Mouse (Mus musculus): ENCODE data around the gene Bpifa3. TPM values are rescaled to one million over a fixed set of nuclear protein-coding genes. Genes with fewer than 3 reads are reported as not detected.
"Not testable (repeated sequence)": the region's sequence is repeated elsewhere in the genome, so short reads cannot be mapped to it uniquely, and the experiment has no call there.

Gene Bpifa3
- not detected in 2 replicates for total RNA-seq (2021)
- long read RNA-seq, experiment 1, result 0 reads
- long read RNA-seq, experiment 2, result 0 reads

DNA sequence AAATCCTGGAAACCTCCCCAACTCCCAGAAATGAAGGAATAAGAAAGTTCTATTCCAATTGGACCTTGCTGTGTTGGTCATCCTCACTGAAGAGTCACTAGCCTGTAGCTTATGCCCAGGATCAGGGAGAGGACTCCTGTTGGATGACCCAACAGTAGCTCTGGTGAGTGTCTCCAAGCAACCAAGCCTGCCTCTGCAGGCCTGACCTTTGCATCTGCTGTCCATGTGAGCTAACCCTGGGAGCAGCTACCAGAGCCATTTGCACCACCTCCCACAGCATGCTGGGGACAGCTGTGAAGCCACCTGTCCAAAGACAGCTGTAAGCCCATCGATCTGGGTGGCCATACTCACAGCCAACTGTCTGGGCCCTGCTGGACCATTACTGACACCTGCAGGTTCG is at the start of gene Bpifa3:
TSS of gene Bpifa3 (plus strand) at position 217 of the 400 bp plus-strand sequence.
- no peak for DNase-seq

DNA sequence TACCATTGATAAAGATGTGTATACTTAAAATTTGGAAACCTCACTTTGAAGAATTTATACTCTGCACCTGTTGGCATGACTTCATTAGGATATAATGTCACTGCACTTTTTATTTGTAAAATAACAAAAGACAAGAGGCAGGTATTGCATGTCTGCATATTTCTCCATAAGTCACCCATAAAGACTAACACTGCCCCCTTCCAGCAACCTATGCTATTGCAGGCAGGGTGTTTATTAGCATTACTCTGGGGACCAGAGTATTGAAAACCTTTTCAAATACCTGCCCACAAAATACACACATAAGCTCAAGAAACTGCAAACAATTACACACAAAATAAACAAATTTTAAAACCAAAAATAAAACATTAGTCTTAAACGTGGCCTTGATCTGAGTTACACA is 32.4 kb upstream of the Bpifa3 start:
- peak; percentile 4 for DNase-seq

DNA sequence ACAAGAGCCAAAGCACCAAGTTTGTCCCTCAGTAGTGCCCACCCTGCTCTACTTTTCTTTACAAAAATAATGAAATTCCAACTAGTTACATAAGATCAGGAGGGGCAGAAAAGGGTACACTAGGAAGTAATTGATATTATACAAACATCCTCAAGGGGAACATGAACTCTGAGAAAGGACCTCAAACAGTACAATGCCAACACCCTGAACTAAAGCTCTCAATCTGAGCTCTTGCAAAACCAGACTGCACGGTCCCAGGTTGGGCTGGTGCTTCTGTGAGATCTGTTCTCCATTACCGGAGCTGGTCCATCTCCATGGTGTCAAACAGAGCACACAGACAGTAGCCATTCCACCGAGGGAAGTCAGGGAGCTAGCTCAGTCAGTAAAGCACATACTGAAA is 12.8 kb upstream of the Bpifa3 start:
- DNase-seq, result no peak

DNA sequence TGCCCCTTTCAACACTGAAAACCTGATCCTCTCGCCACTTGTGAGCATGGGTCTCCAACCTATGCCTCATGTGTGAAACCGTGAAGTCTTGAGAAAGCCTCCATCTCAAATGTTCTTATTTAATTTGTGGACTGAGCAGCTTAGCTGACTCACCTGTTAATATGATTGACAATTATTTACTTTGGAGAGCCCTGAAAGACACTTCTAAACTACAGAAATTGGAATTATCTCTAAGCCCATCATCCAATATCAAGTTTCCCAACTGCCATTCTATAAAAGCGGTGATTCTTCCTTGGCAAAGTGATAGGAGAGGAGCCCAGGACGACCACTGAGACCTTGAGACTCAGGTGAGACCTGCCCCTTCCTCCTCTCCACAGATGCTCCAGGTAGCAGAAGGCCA is 12.4 kb downstream of the Bpifa3 start, which contains the start of gene Bpifa1:
TSS of gene Bpifa1 (plus strand) at position 301 of the 400 bp plus-strand sequence.
- no peak for DNase-seq

DNA sequence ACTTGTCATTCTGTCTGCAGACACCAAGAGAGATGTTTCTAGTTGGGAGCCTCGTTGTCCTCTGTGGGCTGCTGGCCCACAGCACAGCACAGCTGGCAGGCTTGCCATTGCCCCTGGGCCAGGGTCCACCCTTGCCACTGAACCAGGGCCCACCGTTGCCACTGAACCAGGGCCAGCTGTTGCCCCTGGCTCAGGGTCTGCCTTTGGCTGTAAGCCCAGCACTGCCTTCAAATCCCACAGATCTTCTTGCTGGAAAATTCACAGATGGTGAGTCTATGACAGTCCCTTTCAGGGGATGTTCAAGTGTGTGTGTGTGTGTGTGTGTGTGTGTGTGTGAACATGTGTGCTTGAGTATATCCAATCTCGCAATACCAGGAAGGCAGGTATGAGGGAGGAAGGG is 13.6 kb downstream of the Bpifa3 start:
- no peak for DNase-seq

DNA sequence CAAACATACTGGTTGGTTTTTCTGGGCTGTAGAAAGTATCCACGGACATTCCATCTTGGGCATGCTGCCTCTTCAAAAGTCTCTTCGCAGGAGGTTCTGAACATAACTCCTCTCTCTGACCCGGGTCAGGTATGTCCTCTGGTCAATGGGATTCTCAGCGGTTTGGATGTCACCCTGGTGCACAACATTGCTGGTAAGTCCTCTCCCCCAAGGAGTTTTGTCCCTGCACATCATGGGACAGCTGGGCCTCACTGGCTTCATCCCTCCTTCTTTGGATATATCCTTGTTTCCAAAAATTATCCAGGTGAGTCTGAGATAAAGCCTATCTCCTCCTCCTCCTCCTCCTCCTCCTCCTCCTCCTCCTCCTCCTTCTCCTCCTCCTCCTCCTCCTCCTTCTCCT is 17.4 kb downstream of the Bpifa3 start:
- DNase-seq, result no peak

DNA sequence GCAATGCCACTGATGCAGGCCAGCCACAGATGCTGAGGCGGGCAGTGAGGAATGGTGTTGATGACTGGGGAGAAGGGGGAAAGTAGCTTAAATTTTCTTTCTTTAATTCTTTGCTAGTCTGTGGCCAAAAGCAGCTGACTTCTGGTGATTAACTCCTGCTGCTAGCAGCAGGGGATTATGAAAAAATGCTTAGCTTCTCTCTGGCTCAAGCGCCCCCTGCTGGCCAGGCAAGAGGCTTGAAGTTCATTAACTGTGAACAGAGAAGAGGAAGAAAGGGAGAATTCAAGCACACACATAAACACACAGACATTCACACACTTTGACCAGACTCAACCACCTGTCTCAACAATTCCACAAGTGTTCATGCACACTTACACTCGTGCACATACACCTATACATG is 28.3 kb downstream of the Bpifa3 start:
- peak; percentile 70 for DNase-seq

DNA sequence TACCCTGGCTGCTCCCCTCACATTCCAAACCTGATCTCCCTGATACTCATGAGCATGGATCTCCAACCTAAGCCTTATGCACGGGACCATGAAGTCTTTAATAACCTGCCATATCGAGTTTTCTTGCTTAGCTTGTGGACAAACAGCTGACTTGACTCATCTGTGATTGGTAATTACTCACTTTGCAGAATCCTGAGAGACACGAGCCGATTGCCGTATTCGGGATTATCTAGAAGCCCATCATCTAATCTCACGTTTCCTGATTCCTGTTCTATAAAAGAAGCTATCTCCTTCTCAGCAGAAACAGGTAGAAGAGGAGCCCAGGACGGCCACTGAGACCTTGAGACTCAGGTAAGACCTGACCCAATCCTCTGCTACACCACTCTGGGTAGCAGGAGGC is 32.2 kb downstream of the Bpifa3 start, which contains the start of gene Bpifa5:
TSS of gene Bpifa5 (plus strand) at position 301 of the 400 bp plus-strand sequence.
- no peak for DNase-seq

DNA sequence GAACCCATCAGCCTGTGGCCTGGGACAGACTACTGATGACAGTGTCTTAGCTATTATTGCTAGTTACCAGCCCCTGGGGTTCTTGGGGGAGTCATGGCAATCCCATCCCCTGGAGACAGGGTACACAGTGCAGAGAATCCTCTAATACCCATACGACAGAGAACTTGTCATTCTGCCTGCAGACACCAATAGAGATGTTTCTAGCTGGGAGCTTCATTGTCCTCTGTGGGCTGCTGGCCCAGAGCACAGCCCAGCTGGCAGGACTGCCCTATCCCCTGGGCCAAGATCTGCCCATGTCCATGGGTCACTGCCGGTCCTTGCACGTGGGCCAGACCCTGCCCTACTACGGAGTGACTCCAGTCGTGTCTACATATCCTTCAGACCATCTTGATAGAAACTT is 33.2 kb downstream of the Bpifa3 start:
- no peak for DNase-seq

DNA sequence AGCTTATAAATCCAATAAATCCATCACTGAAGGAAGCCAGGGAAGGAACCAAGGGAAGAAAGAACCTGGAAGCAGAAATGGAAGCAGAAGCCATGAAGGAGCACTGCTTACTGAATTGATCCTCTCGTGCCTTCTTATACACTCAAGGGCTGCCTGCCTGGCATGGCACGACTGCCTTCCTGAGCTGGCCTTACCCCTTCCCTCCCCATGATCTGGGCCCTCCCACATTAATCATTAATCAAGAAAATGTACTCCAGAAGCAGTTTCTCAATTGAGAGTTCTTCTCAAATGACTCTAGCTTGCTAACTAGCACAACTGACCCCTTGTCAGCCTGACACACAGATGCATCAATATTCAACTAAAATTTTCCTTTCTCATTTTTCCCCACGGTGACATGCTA is 39.0 kb downstream of the Bpifa3 start:
- DNase-seq, result no peak

DNA sequence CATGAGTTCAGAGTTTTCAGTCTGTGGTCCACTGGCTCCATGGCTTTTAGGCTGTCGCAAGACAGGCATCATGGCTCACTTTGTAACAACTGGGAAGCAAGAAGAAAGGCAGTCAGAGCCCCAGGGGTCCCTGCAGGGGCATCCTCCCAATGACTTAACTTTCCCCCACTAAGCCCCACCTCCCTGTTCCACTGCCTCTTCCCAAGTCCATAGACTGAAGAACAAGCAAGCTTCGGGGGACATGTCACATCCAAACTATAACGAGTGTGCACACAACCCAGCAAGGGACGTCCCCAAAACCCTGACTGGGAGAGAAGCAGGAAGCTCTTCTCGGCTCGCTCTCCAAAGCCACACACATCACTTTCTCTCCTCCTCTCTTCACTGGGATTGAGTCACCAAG is 41.5 kb downstream of the Bpifa3 start:
- no peak for DNase-seq

DNA sequence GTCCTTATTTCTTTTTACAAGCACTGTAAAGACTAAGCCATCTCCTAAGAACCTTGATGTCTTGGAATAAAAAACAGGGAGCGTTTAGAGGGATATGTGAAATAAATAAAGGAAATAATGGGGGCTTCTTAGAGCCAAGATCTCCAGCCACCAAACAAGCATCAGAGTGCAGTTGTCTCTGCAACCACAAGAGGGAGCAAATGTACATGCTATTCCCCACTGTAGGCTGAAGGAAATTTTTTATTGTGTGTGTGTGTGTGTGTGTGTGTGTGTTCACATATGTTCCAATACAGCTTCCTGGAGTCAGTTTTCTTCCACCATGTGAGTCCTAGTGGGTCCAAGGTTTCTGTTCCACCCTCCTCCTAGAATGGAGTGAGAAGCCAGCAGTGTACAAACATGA is 43.2 kb downstream of the Bpifa3 start:
- DNase-seq, result peak; percentile 52

DNA sequence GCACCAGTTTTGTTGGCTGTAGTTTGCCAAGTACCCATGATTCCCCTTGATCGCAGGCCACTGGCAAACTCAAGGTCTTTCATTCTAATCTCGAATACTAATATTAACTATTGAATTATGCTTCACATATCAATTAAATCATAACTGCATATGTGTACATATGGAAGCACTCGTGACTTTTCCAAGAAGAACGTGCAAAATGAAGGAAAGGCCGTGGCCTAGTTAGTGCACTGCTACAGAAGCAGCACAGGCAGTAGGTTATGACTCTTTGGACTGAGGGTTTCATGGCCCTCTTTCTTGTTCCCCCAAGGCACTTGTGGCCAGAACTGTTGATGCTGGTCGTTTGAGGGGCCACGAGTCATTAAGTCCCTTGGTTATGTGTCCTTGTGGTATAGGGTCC is 51.8 kb downstream of the Bpifa3 start:
- not testable (repeated sequence) for DNase-seq

DNA sequence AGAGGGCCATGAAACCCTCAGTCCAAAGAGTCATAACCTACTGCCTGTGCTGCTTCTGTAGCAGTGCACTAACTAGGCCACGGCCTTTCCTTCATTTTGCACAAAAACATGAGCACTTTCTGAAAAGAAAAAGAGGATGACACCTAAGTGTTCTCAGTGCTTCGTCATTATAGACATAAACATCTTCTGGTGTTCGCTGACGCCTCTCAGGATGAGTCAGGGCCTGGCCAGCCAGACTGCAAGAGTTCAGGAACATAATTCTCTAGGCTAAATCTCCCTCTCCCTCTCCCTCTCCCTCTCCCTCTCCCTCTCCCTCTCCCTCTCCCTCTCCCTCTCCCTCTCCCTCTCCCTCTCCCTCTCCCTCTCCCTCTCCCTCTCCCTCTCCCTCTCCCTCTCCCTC is 52.9 kb downstream of the Bpifa3 start:
- DNase-seq, result not testable (repeated sequence)

DNA sequence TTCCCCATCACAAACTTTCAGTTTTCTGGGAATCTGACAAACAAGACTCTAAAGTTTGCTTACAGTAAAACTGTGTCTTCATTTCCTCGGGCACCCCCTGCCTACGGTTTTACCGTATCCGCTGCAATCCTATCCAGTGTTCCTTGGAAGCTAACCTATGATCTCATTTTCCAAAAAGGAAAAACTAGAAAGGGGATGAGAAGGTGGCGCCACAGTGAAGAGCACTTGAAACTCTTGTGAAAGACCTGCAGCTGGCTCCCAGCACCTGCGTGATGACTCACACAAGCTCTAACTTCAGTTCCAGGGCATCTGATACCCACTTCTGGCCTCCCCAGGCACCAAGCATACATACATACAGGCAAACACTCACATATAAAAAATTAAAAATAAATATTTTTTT is 55.2 kb downstream of the Bpifa3 start:
- DNase-seq, result no peak

DNA sequence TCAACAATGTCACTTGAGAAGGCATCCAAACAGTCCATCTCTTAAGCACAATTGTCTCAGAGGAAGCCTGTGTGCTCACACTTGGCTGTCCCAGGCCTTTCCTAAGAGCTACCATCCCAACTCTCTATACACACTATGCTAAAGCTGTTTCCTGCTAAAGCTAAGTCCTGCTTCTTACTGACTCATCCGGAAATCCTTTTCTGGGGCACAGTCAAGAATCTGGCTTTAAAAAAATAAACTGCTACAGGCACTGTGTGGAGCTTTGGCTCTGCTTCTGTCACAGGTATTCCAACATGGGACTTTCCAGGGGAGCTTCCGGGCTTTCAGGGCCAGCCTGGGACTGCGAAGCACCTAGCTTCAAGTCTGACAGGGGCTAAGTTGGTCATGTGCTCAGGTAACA is 55.6 kb downstream of the Bpifa3 start:
- no peak for DNase-seq

DNA sequence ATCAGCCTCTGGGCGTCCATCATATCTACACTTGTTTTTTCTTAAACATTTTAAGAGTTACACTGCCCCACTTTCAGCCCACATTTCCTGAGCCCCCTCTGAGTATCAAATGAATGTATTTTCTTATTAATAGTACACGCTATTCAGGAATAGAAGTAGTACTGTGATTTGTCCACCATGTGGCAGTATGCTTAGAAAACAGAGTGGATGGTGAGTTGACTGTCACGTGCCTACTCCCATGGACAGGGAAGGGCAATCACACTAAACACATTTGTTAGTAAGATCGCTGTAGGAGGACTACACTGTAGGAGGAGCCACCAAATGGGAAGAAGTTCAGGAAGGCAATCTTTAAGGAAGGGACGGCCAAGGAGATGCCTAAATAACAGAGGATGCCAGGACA is 57.3 kb downstream of the Bpifa3 start:
- peak; percentile 21 for DNase-seq

Other genes with a start within 250 kb of the Bpifa3 start
- 2.2 and 2.8 TPM in 2 replicates for gene Bpifb6, start 229.9 kb upstream of the Bpifa3 start, total RNA-seq (2021)
- gene Bpifb3, start 212.1 kb upstream of the Bpifa3 start, total RNA-seq (2021), result not detected in 2 replicates
- gene Bpifb4, start 192.1 kb upstream of the Bpifa3 start, total RNA-seq (2021), result not detected in 2 replicates
- not detected in 2 replicates for gene Bpifa6, start 155.4 kb upstream of the Bpifa3 start, total RNA-seq (2021)
- 0.41 and 0.70 TPM in 2 replicates for gene Bpifa2, start 122.1 kb upstream of the Bpifa3 start, total RNA-seq (2021)
- not detected in 2 replicates for gene Bpifa1, start 12.5 kb downstream of the Bpifa3 start, total RNA-seq (2021)
- not detected in 2 replicates for gene Bpifa5, start 32.3 kb downstream of the Bpifa3 start, total RNA-seq (2021)
- not detected in 2 replicates for gene Bpifb1, start 60.5 kb downstream of the Bpifa3 start, total RNA-seq (2021)
- gene Bpifb5, start 93.4 kb downstream of the Bpifa3 start, total RNA-seq (2021), result 0.45 TPM in 1 of 2 replicates, not detected in the other
- not detected in 2 replicates for gene Bpifb9a, start 127.5 kb downstream of the Bpifa3 start, total RNA-seq (2021)
- not detected in 2 replicates for gene Bpifb9b, start 176.9 kb downstream of the Bpifa3 start, total RNA-seq (2021)
- gene Cdk5rap1, start 242.7 kb downstream of the Bpifa3 start, total RNA-seq (2021), result 14.2 and 15.7 TPM in 2 replicates

Data from adrenal gland, postnatal 14 days (tissue).